Comparison of ENCODE assay signal across 17 mouse cellular contexts in genomic region chr12:72360926-72361615, GRCm38 (mm10). TPM values are rescaled to one million over a fixed set of nuclear protein-coding genes. Genes with fewer than 3 reads are reported as not detected.
DNase-seq lines count a peak whose midpoint lies in the region; ATAC-seq and TF ChIP-seq lines count a peak whose summit lies in the region.
"Had no signal": no experiment of that assay in that cellular context is flagged by ENCODE, and none has a peak within 500 bp of the region (broad histone marks: within the 10 kb centered on the region; RNA-seq: fewer than 3 reads in every experiment).

No protein-coding gene starts in this region.

- no peaks in the 10 kb centered on the region for H3K27me3 ChIP-seq in spleen, adult 2 months (ENCODE audit: control insufficient read depth, insufficient read depth, low read length)
- no peaks in the 10 kb centered on the region for H3K27me3 ChIP-seq in stomach, postnatal 0 days (ENCODE audit: control insufficient read depth, insufficient read depth, low read length)
- H3K27me3 ChIP-seq: forebrain, embryonic 13.5 days; hindbrain, embryonic 15.5 days had no signal

- no peaks in the 10 kb centered on the region for H3K36me3 ChIP-seq in spleen, adult 2 months (ENCODE audit: control insufficient read depth, insufficient read depth, low read length)
- no peaks in the 10 kb centered on the region for H3K36me3 ChIP-seq in stomach, postnatal 0 days (ENCODE audit: control insufficient read depth, insufficient read depth, low read length)
- H3K36me3 ChIP-seq: embryonic facial prominence, embryonic 10.5 days; heart, embryonic 12.5 days; hindbrain, embryonic 15.5 days had no signal

- H3K4me3 ChIP-seq in spleen, adult 2 months (ENCODE audit: extremely low read depth, insufficient read depth, insufficient read length) = no peak overlapping the region
- H3K4me3 ChIP-seq in stomach, postnatal 0 days (ENCODE audit: low read depth, low read length) = no peak overlapping the region
- H3K4me3 ChIP-seq: embryonic facial prominence, embryonic 10.5 days; forebrain, embryonic 13.5 days; heart, embryonic 12.5 days; hindbrain, embryonic 15.5 days had no signal

- 56% methylated on average over 5 of the region's 5 CpGs for WGBS in spleen, adult 2 months
- 64% methylated on average over 5 of the region's 5 CpGs for WGBS in stomach, postnatal 0 days

- no peak for DNase-seq in spleen, adult 2 months (ENCODE audit: low read depth in 1 of 2, low spot score in 2 of 2)
- no peak for DNase-seq in spleen, adult 18-20 months
- DNase-seq in Muller cell, postnatal 12 days (ENCODE audit: inconsistent ontology term) = peak; percentile 17
- no peak for DNase-seq in embryo, embryonic 9.5 days (ENCODE audit: extremely low spot score)
- no peak for DNase-seq in frontal cortex, adult 2 months (ENCODE audit: extremely low spot score in 1 of 2, low spot score in 1 of 2)
- no peak for DNase-seq in stomach, postnatal 0 days (ENCODE audit: low spot score)
- DNase-seq: adrenal gland, postnatal 10 days; cerebellum, adult 11-12 months; cerebellum, adult 9-10 months; cerebellum, postnatal 25 days; gastrocnemius, postnatal 10 days; kidney, adult 11 months had no signal

- H3K9me3 ChIP-seq in stomach, postnatal 0 days (ENCODE audit: control insufficient read depth, low read length) = no peaks in the 10 kb centered on the region
- H3K9me3 ChIP-seq: embryonic facial prominence, embryonic 10.5 days; forebrain, embryonic 13.5 days; heart, embryonic 12.5 days; hindbrain, embryonic 15.5 days had no signal

- H3K4me1 ChIP-seq in spleen, adult 2 months (ENCODE audit: control insufficient read depth, insufficient read depth, insufficient read length) = peaks cover 12% of the 10 kb centered on the region
- no peaks in the 10 kb centered on the region for H3K4me1 ChIP-seq in stomach, postnatal 0 days (replicated peaks; ENCODE audit: control insufficient read depth, insufficient read depth)

- no peak for TF ChIP-seq POLR2A in spleen, adult 2 months (IDR thresholded peaks at IDR 0.05; ENCODE audit: low read depth, low read length)

- TF ChIP-seq CTCF in spleen, adult 2 months (IDR thresholded peaks at IDR 0.05; ENCODE audit: extremely low read depth, insufficient read depth, insufficient read length, insufficient replicate concordance) = no peak
- TF ChIP-seq CTCF in stomach, postnatal 0 days (IDR thresholded peaks at IDR 0.05; ENCODE audit: low read depth) = no peak

- no peak overlapping the region for H3K4me2 ChIP-seq in stomach, postnatal 0 days (replicated peaks; ENCODE audit: low read depth)
- H3K4me2 ChIP-seq: forebrain, embryonic 13.5 days; heart, embryonic 12.5 days; hindbrain, embryonic 15.5 days had no signal

- TF ChIP-seq EP300 in stomach, postnatal 0 days (optimal IDR thresholded peaks at IDR 0.05) = no peak

- H3K9ac ChIP-seq in stomach, postnatal 0 days (ENCODE audit: low read length) = no peak overlapping the region
- H3K9ac ChIP-seq: forebrain, embryonic 13.5 days; heart, embryonic 12.5 days; hindbrain, embryonic 15.5 days had no signal

- H3K27ac ChIP-seq in spleen, adult 2 months (ENCODE audit: insufficient read depth, low read length) = peak overlapping the region; percentile 14; the same call in 1 of the 2 replicates
- no peak overlapping the region for H3K27ac ChIP-seq in stomach, postnatal 0 days (replicated peaks)
- H3K27ac ChIP-seq: embryonic facial prominence, embryonic 10.5 days; forebrain, embryonic 13.5 days; hindbrain, embryonic 15.5 days had no signal

- ATAC-seq in inflammation-experienced regulatory T-cells, adult 6 months = peak; percentile 52
- ATAC-seq in stomach, postnatal 0 days (ENCODE audit: low FRiP score, low TSS enrichment) = no peak
- ATAC-seq: forebrain, embryonic 13.5 days had no signal

RNA-seq across cellular contexts. Expression of gene Rtn1, which starts 47.8 kb away (rescaled TPM):
- polyA plus RNA-seq in spleen, adult 2 months (2012; rRNA removed) = 4.5 and 5.2 TPM in 2 replicates
- polyA plus RNA-seq in inflammation-experienced regulatory T-cells, adult 6 months (2017; shearing (Covaris generic)) = under 1 TPM in 1 of 3 experiments, not detected in 2; 0.18 TPM
- polyA plus RNA-seq in frontal cortex, adult 2 months (2012; rRNA removed) = 1,143 and 1,191 TPM in 2 replicates
- 47.1 and 49.4 TPM in 2 replicates for polyA plus RNA-seq in stomach, postnatal 0 days (2015; fragmentation: Nextera tagmentation; extraction: Ambion mirVana)

Comparison
In these comparisons a context has a peak if more than half of its experiments do, and no peak if none do; other contexts are left out.
1. RNA of gene Rtn1, which starts 47.8 kb away (polyA plus RNA-seq): 1,143 to 1,191 TPM in frontal cortex, adult 2 months; 47.1 to 49.4 TPM in stomach, postnatal 0 days, 4.5 to 5.2 TPM in spleen, adult 2 months and 0.18 TPM in inflammation-experienced regulatory T-cells, adult 6 months; every median in the first group is over 10 times any median in the second.